Mouse (Mus musculus) layer of hippocampus, adult 2 months (tissue): ENCODE results near the gene G6pc. TPM values are rescaled to one million over a fixed set of nuclear protein-coding genes. Genes with fewer than 3 reads are reported as not detected.

ENCODE experiments used
- DNase-seq, 2 experiments: peaks; one replicate each; pipeline ENCODE4 v3.0.0; 2022; ENCODE audit warnings: low spot score in 2 of 2
- H3K27ac ChIP-seq: fragments of 200-600 bp; 2 replicates; pipeline ENCODE4 v1.8.1; 2022
- H3K4me3 ChIP-seq: fragments of 200-600 bp; 2 replicates; pipeline ENCODE4 v1.8.1; 2022; ENCODE audit warnings: mild to moderate bottlenecking
- CTCF ChIP-seq: fragments of 200-600 bp; conservative IDR thresholded peaks from 2 replicates; pipeline ENCODE4 v1.8.1; 2022; ENCODE audit warnings: antibody characterized with exemption, mild to moderate bottlenecking, moderate library complexity
- total RNA-seq, 2 experiments: library from RNA; stranded (reverse); gene quantifications; 2 replicates each; pipeline ENCODE4 v1.2.3; 2021

Gene G6pc
- total RNA-seq, 2 experiments from 2014 or later, result not detected

DNA sequence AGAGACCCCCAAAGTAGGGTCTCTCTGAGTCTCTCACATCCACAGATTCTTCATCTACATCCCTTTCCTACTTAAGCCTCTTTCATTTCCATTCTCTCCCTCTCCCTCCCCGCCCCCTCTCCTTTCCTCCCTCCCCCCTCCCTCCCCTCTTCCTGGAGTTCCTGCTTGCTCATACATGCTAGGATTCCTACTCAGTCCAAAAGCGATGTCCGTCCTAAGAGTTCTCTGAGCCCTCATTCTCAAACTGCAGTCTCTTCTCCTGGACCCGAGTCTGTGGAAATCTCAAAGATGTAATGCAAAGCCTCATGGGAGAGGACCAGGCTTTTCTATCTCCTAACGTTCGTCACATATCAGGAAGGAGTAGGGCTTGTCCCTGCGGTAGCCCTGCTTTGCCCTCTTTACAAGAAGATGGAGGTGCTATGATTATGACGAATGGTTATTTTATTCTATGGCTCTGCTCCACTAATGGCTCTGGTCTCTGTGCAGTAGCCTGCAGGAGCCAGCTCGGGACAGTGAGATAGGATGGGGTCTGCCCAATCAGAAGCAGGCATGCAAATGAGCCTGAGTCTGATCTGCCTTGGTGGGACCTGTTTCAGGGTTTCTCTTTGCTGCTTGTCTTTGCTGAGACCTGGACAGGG is 29.1 kb upstream of the G6pc start:
- H3K4me3 ChIP-seq, result peak overlapping the region; percentile 41
- no peak overlapping the region for H3K27ac ChIP-seq
- no peak for TF ChIP-seq CTCF
- DNase-seq, result no peak

DNA sequence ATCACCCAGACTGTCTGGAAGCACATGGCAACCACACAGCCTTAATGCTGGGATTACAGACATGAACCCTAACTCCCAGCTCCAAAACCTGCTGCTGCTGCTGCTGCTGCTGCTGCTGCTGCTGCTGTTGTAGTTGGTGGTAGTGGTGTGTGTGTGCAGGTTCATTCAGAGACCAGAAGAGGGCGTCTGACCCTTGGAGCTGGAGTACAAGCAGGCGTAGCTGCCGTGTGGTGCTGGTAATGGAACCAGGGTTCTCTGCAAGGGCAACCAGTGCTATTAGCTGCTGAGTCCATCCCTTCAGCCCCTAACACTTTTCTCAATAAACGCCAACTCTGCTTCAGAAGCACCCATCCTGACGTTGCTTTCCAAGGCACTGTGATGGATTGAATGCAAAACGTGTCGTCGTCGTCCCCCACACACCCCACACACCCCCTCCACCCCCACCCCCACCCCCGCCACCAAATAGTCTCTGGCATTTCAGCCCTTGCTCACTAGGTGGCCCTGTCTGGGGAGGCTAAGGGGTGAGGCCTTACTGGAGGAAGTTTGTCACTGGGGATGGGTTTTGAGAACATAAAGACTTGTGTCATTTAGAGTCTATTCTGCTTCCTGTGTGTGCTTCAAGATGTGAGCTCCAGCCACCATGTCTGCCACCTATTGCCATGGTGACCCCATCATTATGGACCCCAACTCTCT is 20.1 kb upstream of the G6pc start:
- Histone ChIP-seq H3K27ac (no peak overlapping the region), H3K4me3 (no peak overlapping the region)
- TF ChIP-seq CTCF, result no peak
- DNase-seq, result no peak

DNA sequence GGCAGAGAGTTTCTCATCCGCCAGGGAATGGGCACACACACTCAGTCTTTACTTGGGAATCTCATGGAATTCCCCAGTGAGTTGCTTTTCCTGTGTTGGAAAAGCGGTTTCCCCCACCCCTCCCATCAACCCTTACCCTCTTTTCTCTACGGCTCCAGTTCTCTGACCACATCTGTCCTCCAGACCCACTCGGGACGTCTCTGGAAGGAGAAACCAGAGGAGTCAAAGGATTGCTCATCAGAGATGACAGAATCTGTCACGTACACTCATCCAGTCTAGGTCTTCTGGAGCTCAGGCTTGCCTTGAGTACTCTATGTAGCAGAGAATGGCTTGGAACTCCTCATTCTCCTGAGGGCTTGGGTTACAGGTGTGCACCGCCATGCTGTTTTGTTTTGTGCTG is 18.6 kb upstream of the G6pc start:
- TF ChIP-seq CTCF, result no peak

DNA sequence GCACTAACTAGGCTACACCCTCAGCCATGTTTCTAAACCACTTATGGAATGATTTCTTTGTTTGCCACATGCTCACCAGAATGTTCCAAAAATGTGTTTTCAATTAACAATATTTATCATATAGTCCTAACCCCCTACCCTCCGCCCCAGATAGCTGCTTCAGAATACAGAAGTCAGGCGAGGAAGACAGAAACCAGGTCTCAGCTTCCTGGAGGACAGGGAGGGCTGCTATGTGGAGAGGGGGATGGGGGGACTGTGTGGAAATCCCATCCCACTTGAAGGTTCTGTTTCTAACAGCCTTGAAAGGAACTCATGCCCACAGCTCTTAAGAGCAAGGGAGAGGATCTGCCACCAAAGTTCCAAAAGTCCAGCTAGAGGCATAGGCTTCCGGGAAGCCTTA is 18.1 kb upstream of the G6pc start:
- no peak for DNase-seq

More for the DNA sequence above, 18.6 kb upstream of the G6pc start:
- H3K27ac ChIP-seq, result no peak overlapping the region
- no peak overlapping the region for H3K4me3 ChIP-seq
- DNase-seq, result no peak

DNA sequence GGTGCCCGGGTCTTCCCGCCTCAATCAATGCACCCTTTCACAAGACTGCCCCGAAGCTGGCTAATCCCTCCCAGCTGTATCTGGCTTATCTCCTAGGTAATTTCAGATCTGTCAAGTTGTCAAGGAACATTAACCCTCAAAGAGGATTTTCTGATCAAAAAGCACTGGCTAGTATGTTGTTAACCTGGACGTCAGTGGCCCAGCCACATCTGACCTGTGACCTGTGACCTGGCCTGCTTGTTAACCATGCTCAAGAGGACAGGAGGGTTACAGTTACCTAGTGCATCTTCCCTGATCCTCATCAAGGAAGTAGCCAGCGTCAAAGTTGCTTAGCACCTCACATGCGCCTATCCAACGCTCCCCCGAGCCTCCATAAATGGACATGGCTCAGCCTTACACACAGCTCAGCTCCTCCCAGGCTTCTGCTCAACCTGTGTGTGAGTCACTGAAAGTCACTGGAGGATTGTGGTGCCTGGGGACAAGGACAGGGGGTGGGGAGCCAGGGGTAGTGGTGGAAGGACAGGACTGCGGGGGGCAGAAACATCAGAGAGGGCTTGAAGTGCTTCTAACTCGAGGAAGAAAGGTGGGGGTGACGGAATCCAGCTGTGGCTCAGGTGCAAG is 16.2 kb upstream of the G6pc start:
- TF ChIP-seq CTCF, result no peak
- DNase-seq, result no peak
- H3K4me3 ChIP-seq, result no peak overlapping the region

More for the DNA sequence above, 18.1 kb upstream of the G6pc start:
- Histone ChIP-seq H3K27ac (no peak overlapping the region), H3K4me3 (no peak overlapping the region)
- TF ChIP-seq CTCF, result no peak

DNA sequence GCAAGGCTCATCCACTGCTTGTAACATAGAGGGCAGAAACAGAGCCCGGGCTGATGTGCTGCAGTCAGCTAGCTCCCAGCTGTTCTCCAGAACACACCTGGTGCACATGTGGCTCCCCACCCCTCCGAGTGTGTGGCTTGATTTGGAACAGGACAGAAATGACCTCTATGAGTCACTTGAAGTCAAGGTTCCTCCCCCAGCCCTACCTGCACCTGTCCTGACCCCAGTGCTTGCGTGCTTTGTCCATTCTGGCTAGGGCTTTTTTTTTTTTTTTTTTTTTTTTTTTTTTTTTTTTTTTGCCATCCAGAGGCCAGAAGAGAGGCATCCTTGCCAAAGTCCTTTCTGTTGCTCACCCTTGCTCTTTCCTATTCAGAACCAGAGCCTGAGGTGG is 15.6 kb upstream of the G6pc start:
- Histone ChIP-seq H3K27ac (no peak overlapping the region), H3K4me3 (no peak overlapping the region)
- DNase-seq, result no peak
- no peak for TF ChIP-seq CTCF

More for the DNA sequence above, 16.2 kb upstream of the G6pc start:
- H3K27ac ChIP-seq, result no peak overlapping the region

DNA sequence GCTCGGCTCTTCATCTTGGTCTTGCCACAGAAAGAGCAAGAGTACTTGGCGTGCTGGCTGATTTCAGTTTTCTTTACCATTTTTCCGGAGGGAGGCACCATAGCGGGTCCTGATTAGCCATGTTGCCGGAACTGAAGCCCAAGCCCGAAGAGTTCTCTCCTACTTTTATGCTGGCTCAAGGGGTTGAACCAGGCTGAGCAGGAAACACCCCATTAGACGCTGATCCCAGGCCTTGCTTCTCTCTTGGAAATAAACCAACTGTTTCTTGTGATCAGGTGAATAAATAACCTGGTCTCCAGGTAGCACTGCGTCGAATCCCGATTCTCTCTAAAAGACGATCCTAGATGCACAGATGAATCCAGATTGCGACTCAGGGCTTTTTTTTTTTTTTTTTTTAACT is 13.9 kb upstream of the G6pc start:
- H3K27ac ChIP-seq, result no peak overlapping the region
- no peak for TF ChIP-seq CTCF
- H3K4me3 ChIP-seq, result no peak overlapping the region
- no peak for DNase-seq

DNA sequence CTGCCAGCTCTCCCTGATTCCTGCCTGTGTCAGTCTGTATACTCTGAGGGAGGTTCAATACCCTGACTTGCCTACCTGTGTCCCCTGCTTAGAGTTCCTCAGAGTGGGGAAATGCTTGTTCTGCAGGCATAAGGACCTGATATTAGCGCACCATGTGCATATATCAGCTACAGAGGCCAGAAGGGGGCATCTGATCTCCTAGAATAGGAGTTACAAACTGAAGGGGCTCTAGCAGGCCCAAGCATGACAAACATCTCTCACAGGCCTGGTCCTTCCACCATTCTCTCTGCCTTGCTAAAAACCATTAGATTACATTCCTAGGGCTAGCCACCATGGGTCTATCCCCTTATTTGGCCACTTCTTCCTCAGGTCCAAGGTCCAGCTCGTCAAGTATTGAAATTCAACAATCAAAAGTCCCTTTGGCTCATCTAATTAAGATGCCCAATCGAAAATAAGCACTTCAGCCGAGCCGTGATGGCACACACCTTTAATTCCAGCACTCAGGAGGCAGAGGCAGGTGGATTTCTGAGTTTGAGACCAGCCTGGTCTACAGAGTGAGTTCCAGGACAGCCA is 12.8 kb upstream of the G6pc start:
- DNase-seq, result no peak
- peak; percentile 14; the same call in 1 of the 2 replicates for TF ChIP-seq CTCF

DNA sequence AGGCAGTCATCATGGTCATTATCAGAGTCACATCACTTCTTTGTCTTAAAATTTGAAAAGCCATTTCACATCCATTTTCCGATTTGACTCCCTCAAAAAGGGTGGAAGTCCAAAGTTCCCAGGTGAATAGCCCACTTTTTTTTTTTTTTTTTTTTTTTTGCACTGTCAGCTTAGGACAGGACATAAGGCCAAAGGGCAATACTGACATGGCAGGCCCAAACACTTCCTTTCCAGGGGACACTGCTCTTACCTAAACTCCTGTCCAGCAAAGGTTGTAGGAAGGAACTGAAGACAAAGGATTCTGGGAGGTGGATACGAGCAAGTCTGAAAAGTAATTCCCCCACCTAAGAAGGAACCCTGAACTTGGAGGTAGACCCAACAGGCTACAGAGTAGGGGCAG is 11.4 kb upstream of the G6pc start:
- Histone ChIP-seq H3K4me3 (no peak overlapping the region), H3K27ac (no peak overlapping the region)
- no peak for TF ChIP-seq CTCF
- no peak for DNase-seq

More for the DNA sequence above, 12.8 kb upstream of the G6pc start:
- Histone ChIP-seq H3K4me3 (no peak overlapping the region), H3K27ac (no peak overlapping the region)

DNA sequence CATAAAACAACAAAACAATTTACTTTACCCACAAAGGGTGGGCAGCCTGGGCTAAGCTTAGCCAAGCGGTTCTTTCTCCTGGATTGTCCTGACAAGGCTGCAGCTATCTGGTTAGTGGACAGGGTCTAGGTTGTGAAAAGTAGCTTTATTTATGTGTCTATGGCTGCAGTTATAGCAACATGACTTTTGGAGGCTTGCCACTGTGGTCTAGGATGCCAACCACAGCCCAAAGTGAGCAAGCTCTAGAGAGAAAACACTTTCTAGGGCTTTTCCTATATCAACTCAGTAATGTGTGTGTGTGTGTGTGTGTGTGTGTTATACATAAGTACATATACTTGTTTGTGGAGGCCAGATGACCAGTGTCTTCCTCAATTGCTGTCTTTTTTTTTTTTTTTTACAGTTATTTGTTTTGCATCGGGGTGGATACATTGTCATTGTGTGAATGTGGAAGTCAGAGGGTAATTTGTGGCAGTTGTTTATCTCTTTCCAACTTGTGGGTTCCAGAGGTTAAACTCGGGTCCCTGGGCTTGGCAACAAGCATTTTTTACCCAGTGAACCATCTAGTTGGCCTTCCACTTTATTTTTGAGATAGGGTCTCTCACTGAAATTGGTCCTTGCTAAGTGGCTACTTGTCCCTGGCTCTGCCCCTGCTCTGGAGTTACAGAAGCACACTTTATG is 9.7 kb upstream of the G6pc start:
- no peak for DNase-seq
- no peak overlapping the region for H3K4me3 ChIP-seq
- no peak for TF ChIP-seq CTCF
- no peak overlapping the region for H3K27ac ChIP-seq

DNA sequence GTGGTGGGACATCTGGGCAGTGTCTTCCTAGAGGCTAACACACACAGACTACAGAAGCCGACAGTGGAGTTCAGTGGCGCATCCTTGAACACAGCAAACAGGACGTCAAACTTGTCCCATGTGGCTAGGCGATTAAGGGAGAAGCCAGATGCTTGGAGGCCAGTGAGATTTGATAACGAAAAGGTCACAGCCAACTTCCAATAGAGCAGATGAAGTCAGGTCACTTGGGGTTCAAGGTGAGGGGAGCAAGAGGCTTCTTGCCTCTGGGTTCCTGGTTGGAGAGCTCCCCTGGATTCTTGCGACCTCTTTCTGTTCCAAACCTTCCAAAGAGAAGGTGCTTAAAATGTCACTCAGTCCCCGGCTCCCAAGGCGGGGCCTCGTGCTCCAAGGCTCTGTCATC is 7.6 kb upstream of the G6pc start:
- Histone ChIP-seq H3K27ac (no peak overlapping the region), H3K4me3 (no peak overlapping the region)
- DNase-seq, result no peak
- TF ChIP-seq CTCF, result no peak

DNA sequence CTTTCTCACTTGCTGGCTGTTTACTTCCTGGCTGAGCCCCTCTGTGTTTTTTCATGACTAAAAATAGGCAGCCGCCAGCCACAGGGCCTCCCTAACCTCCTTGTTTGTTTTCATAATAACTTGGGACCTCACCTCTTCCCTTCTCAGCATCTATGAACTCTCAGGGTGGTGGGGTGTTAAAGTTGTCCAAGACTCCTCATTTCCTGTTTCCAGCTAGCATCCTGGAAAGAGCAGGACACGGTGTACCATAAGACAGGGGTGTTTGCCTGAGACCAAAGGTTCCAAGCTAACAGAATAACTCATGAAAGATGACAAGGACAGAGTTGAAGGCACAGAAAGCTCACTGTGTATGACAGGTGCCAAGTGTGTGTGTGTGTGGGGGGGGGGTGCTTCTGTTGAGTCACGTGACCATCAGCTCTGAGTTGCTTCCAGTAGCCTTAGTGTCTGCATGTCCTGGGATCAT is 6.7 kb upstream of the G6pc start:
- H3K4me3 ChIP-seq, result no peak overlapping the region
- DNase-seq, result no peak
- no peak overlapping the region for H3K27ac ChIP-seq
- no peak for TF ChIP-seq CTCF

DNA sequence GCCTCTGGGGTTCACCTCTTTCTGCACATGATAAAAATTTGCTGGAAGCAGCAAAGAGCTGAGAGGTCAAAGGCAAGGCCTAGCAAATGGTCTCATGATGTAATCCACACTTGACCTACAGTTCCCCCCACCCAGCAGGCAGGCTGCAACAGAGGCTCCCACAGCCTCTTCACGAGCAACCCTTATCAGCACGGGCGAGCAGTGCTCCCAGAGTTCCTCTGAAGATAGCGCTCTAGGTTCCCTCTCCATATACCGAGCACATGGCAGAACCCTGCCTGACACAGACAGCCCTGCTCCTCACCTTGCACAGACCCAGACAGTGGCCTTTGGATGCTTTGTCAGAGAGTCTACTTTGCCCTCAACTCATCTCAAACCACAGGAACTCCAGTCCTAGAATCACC is 2.8 kb upstream of the G6pc start:
- no peak for TF ChIP-seq CTCF
- no peak for DNase-seq
- Histone ChIP-seq H3K27ac (no peak overlapping the region), H3K4me3 (no peak overlapping the region)
